Mouse (Mus musculus) retina, embryonic 14.5 days (tissue): ENCODE measurements around the gene Pabpc1l.

Experiments used
- DNase-seq: peaks from one replicate; pipeline ENCODE4 v3.0.0-alpha.2; 2015; ENCODE audit warnings: low spot score

Gene Pabpc1l

GRCm38 (mm10) chr2:164084342-164084700 lies 59.1 kb downstream of the Pabpc1l start:
- DNase-seq: no peak

- DNase-seq: no peak
Measured at GRCm38 (mm10) chr2:164087416-164088017, 62.3 kb downstream of the Pabpc1l start.

GRCm38 (mm10) chr2:164089508-164089907 lies 64.3 kb downstream of the Pabpc1l start:
- no peak for DNase-seq

GRCm38 (mm10) chr2:164094152-164094551 lies 68.9 kb downstream of the Pabpc1l start:
- DNase-seq: no peak

GRCm38 (mm10) chr2:164098603-164099250 lies 73.5 kb downstream of the Pabpc1l start:
- DNase-seq: no peak
